Mouse (Mus musculus): Measurements from ENCODE around the gene Dtx3. TPM values are rescaled to one million over a fixed set of nuclear protein-coding genes. Genes with fewer than 3 reads are reported as not detected.

The Dtx3 gene
- total RNA-seq, 1 experiment from 2014 or later, result 9.0 TPM

- peak; percentile 47; the same call in 1 of the 2 replicates for ATAC-seq (ENCODE audit: extremely low read depth, insufficient number of reproducible peaks, low FRiP score, poor library complexity, severe bottlenecking)
Observed at GRCm38 (mm10) chr10:127189116-127189650, 6.3 kb downstream of the Dtx3 start.

GRCm38 (mm10) chr10:127188465-127189115 is 6.9 kb downstream of the Dtx3 start:
- no peak for ATAC-seq (ENCODE audit: extremely low read depth, insufficient number of reproducible peaks, low FRiP score, poor library complexity, severe bottlenecking)

GRCm38 (mm10) chr10:127188079-127188453 is 7.5 kb downstream of the Dtx3 start:
- ATAC-seq (ENCODE audit: extremely low read depth, insufficient number of reproducible peaks, low FRiP score, poor library complexity, severe bottlenecking), result no peak

GRCm38 (mm10) chr10:127187371-127188078 is 8.0 kb downstream of the Dtx3 start:
- ATAC-seq (ENCODE audit: extremely low read depth, insufficient number of reproducible peaks, low FRiP score, poor library complexity, severe bottlenecking), result no peak

DNA sequence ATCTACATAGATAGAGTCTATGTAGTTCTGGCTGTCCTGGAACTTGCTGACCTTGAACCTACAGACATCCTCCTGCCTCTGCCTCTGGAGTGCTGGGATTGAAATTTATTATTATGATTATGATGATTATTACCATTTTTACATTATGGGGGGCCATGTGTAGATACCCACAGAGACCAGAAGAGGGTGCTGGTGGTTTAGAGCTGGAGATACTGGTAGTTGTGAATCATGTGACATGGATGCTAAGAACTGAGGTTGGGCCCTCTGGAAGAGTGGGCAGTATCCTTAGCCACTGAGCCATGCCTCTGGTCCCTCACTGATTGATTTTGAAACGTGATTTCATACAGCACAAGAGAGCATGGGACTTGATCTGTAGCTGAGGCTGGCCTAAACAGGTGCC is 9.1 kb downstream of the Dtx3 start:
- ATAC-seq (ENCODE audit: extremely low read depth, insufficient number of reproducible peaks, low FRiP score, poor library complexity, severe bottlenecking), result no peak

DNA sequence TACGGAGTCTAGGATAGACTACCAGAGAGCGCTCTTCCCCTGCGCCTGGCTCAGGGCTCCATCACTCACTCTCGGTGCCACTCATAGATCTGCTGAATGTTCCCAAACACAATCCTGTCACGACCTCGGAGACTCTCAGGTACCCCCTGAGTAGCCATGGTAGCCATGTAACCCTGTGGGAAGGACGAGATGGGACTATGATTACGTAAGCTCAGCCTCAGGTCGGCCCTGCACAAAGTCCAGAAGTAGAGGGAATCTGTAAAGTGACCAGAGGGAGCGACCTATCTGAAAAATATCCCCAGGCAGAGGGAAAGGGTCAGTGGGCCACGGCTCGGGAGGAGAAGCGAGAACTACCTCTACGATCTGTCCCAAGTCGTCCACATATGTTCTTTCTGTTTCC is 10.0 kb downstream of the Dtx3 start:
- ATAC-seq (ENCODE audit: extremely low read depth, insufficient number of reproducible peaks, low FRiP score, poor library complexity, severe bottlenecking), result no peak

DNA sequence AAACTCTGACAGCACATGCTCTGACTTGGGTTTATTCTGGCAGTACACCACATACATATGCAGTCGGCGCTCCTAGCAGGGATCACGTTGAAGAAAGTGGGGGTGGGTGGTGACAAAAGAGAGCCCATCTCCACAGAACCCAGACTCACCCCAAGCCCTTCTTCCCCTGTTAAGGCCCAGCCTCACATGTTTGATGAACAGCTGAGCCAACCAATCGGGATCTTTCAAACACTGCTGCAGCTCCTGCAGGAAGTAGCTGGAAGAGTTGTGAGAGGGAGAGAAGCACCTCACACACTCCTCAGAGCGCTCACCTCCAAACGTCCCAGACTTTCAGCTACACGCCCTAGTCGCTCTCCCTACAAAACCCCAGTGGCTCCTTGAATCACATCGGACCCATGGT is 10.4 kb downstream of the Dtx3 start:
- ATAC-seq (ENCODE audit: extremely low read depth, insufficient number of reproducible peaks, low FRiP score, poor library complexity, severe bottlenecking), result no peak

DNA sequence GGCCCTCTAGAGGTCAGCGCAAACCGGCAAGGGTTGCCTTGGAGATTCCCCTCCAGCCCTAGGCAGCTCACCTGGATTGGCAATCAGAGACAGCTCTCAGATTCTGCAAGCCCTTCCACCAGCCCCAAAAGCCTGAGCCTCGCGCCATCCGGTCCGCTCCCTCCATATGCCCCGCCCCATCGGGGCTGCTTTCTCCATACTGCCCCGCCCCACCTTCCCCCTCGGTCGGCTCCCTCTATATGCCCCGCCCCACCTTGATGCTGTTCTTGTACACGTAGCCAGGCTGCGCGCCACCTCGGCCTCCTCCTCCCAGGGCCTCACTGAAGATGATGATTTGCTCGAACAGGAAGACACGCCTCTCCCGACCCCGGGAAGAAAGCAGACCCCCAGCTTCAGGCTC is 11.8 kb downstream of the Dtx3 start:
- no peak for ATAC-seq (ENCODE audit: extremely low read depth, insufficient number of reproducible peaks, low FRiP score, poor library complexity, severe bottlenecking)

- no peak for ATAC-seq (ENCODE audit: extremely low read depth, insufficient number of reproducible peaks, low FRiP score, poor library complexity, severe bottlenecking)
Observed at GRCm38 (mm10) chr10:127182624-127183023, 12.9 kb downstream of the Dtx3 start.

DNA sequence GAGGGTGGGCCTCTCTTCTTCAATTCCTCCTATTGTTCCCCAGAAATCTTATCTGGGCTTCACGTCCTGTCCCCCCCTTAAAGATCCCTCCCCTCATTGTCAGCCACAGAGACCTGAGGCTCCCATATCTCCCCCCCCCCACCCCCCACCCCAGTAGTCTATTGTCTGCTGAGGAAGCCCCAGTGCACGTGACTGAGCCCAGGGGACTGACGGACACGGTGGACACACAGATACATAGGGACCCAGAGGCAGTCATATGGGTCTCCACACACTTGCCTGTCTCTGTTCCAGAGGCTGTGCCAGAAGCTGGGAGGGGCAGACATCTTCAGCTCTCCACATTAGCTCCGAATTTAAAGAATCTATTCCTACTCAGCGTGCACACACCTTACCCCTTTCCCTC is 14.0 kb downstream of the Dtx3 start:
- no peak for ATAC-seq (ENCODE audit: extremely low read depth, insufficient number of reproducible peaks, low FRiP score, poor library complexity, severe bottlenecking)

DNA sequence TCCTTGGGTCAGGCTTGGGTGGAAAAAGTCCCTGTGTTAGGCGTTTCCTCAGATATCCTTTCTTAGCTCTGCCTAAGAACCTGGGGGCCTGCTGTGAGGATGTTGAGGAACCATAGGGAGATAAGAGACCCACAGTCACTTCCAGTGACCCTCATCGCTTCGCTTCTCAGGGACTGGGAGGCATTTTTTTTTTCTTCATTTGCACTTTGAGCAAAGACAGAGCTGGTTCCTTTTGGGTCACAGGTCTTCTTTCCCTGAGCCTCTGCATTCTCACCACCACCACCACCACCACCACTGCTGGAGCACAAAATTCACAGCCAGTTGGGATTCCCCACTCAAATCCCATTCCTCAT is 14.9 kb downstream of the Dtx3 start:
- no peak for ATAC-seq (ENCODE audit: extremely low read depth, insufficient number of reproducible peaks, low FRiP score, poor library complexity, severe bottlenecking)

DNA sequence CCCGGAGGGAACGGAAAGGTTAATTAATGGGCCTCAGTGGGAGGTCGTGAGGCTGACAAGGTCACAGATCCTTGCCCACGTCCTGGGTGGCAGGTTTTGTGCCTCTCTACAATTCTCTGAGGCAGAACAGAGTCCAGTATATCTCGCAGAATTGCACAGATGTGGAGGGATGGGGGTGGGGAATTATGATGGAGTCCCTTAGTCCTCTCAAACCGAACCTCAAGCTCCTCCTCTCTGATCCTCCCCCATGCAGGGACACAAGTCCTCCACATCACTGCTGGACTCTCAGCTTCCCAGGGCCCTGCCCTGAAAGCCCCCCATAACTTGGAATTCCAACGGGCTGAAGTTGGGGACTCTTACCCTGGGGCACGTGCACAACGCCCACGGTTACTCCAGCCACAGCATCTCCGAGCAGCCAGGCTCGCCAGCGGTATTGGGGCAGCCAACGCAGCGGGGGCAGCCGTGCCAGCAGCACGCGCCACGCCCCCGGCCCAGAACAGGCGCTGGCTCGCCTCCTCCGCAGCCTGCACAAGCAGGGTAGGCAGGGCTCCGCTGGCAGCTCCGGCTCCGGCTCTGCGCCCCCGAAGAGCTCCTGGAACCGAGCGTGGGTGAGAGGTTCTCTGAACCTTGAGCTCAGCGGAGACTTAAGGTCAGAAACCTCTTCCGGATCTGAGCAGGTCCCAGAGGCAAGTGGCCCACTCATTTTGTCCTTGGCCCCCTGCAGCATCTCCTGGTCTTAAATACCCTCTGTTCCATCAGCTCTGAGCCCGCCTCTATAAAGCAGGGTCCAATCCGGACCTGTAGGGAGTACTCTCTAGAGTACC is 15.4 kb downstream of the Dtx3 start, which contains the start of gene Slc26a10:
Gene Slc26a10 (minus strand): TSS at position 775 of the 824 bp plus-strand sequence.
- no peak for ATAC-seq (ENCODE audit: extremely low read depth, insufficient number of reproducible peaks, low FRiP score, poor library complexity, severe bottlenecking)

- ATAC-seq (ENCODE audit: extremely low read depth, insufficient number of reproducible peaks, low FRiP score, poor library complexity, severe bottlenecking), result no peak
Observed at GRCm38 (mm10) chr10:127178286-127179027, 17.1 kb downstream of the Dtx3 start.

DNA sequence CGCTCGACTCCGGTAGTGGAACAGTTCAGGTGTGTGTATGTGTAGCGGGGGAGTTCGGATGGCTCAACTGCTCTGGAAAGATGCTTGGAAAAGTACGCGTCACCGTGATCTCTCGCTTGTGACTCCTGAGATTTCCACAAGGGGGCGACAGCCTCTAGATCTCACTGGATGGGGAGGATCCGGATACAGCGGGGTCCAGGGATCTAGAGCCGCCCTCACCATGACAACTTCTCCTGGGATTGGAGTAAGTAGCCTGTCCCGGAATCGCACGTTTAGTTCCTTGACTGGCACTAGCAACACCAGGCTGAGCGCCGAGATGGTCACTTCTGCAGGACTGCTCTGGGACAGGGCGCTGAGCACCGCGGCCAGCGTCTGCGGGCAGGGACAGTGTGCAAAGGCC is 17.8 kb downstream of the Dtx3 start:
- peak; percentile 63 for ATAC-seq (ENCODE audit: extremely low read depth, insufficient number of reproducible peaks, low FRiP score, poor library complexity, severe bottlenecking)

DNA sequence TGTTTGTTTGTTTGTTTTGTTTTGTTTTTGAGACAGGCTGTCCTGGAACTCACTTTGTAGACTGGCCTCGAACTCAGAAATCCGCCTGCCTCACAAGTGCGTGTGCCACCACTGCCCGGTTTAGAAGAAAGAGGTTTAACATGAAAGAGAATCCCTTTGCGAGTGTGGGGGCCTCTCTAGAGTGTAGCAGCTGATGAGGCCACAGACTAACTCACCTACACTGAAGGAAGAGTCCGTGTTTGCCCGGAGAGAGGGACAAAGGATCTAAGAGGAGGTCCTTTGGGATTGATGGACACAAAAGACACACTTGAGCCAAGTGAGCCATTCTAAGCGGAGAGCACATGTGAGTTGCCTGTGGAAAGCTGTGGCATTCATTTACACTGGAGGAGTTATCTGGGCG is 18.3 kb downstream of the Dtx3 start:
- no peak for ATAC-seq (ENCODE audit: extremely low read depth, insufficient number of reproducible peaks, low FRiP score, poor library complexity, severe bottlenecking)

DNA sequence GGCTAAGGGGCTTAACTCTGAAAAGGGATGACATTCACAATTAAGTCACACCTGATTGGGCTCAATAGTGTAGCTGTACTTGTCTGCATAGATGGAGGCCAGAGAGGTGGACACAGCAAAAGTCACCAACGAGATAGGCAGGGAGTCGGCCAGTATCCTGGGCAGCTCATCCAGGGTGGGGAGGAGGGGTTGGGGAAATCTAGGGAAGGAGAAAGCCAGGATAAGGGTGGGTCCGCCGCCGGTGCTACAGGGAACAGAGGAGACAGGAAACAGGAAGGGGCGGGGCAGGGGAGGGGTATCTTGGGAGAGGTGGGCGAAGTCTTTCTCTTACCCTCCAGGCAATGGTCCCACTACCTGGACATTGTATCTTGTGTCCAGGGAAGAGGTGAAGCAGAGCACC is 18.8 kb downstream of the Dtx3 start:
- no peak for ATAC-seq (ENCODE audit: extremely low read depth, insufficient number of reproducible peaks, low FRiP score, poor library complexity, severe bottlenecking)

DNA sequence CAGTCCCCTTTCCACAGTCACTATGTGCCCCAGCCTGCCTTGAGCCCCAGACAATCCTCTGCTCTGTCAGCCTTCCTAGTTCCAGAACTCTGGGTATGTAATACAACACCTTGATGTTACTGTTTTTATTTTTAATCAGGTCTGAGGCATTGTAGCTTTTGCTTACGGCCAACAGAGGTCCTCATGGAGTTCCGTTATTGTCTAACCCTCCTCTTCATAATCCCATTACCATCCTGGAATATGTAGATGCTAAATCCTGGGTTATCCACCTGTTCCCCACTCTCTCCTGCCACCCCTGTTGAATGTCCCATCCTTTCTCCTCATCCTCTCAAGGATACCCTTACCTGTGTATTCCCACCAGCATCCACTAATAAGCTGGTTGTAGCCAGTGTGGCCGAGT is 19.3 kb downstream of the Dtx3 start:
- ATAC-seq (ENCODE audit: extremely low read depth, insufficient number of reproducible peaks, low FRiP score, poor library complexity, severe bottlenecking), result no peak

DNA sequence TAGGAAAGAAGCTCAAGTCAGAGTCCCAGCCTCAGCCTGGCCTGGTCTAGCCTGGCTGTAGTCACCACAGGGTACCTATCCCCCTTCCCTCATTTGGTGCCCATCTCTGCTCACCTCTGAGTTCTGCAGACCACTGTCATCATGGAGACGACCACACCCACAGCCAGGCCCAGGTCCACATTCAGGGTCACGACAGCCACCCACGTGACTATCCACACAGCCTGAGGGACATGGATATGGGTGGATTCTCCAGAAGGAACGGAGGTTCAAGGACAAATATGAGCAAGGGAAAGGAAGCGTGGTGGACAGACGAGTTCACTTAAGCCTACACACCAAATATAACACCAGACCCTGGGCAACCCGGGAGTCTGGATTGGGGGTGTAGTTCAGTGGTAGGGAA is 21.4 kb downstream of the Dtx3 start:
- ATAC-seq (ENCODE audit: extremely low read depth, insufficient number of reproducible peaks, low FRiP score, poor library complexity, severe bottlenecking), result no peak

All from neutrophil, adult 5-6 weeks (primary cell).